In the genomic region with DNA sequence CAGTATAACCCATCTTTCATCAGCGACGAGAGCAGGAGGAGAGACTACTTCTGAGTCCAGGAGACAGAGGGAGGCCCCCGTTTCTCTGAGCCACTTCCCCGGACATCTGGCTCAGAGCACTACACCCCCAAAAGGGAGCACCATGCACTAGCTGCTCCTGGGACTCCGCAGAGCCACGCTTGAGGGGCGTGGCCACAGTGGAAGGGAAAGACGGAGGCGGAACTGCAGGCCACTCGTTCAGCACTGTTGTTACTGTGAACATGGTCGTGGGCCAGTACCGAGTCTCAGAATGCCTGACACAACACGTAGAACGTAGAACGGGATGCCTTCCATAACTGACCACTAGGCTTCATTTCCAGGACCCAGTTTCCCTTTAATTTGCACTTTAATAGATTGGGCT, we compare ENCODE assay signal across 20 mouse cellular contexts. TPM values are rescaled to one million over a fixed set of nuclear protein-coding genes. Genes with fewer than 3 reads are reported as not detected.
A peak's percentile ranks its signal among the peaks of the same experiment; 100 is the strongest.
DNase-seq lines count a peak whose midpoint lies in the region; ATAC-seq and TF ChIP-seq lines count a peak whose summit lies in the region.
"Had no signal": no experiment of that assay in that cellular context is flagged by ENCODE, and none has a peak within 500 bp of the region (broad histone marks: within the 10 kb centered on the region; RNA-seq: fewer than 3 reads in every experiment).

No protein-coding gene starts in this region.

- H3K36me3 ChIP-seq in CH12.LX (replicated peaks in 1 of 2; ENCODE audit: control insufficient read depth in 1 of 2, insufficient read depth in 1 of 2, low read length in 1 of 2) = peaks cover 40 to 62% of the 10 kb centered on the region in 2 experiments
- no peaks in the 10 kb centered on the region; the same call in 1 of the 2 replicates for H3K36me3 ChIP-seq in stomach, embryonic 16.5 days (ENCODE audit: control insufficient read depth, insufficient read depth, low read length)
- H3K36me3 ChIP-seq: lung, embryonic 15.5 days; midbrain, embryonic 15.5 days; stomach, embryonic 15.5 days had no signal

- no peaks in the 10 kb centered on the region for H3K27me3 ChIP-seq in CH12.LX (replicated peaks)
- H3K27me3 ChIP-seq in stomach, embryonic 16.5 days (ENCODE audit: control insufficient read depth, insufficient read depth, low read length) = no peaks in the 10 kb centered on the region
- H3K27me3 ChIP-seq: lung, embryonic 15.5 days; midbrain, embryonic 15.5 days; stomach, embryonic 15.5 days had no signal

- in situ Hi-C loops in CH12.LX (cut with MboI; ENCODE audit: low pct_ligation_motif_present, low pct_unique_long_range_greater_than_20kb, low sequenced_read_pairs) = no loop called here

- DNase-seq in CH12.LX (ENCODE audit: extremely low read depth) = no peak
- peak; percentile 69 for DNase-seq in ES-CJ7 (ENCODE audit: low read depth, low spot score)
- peak; percentile 52 for DNase-seq in adrenal gland, postnatal 14 days
- DNase-seq in frontal cortex, postnatal 25 days (ENCODE audit: low spot score in 2 of 2) = no peak
- no peak for DNase-seq in ovary, postnatal 10 days (ENCODE audit: low spot score)
- no peak for DNase-seq in kidney, adult 9 months
- DNase-seq: cerebellum, adult 11-12 months; cerebellum, postnatal 25 days; heart, adult 11 months; kidney, adult 8-10 months; kidney, postnatal 4 days had no signal

- no peak for TF ChIP-seq RAD21 in CH12.LX (IDR thresholded peaks at IDR 0.05; ENCODE audit: low read depth, low read length)

- 0 out of 2 replicates have a peak, but pooled peaks have one; percentile 19 for ATAC-seq in stomach, embryonic 16.5 days (ENCODE audit: insufficient read depth, low FRiP score)
- ATAC-seq: forebrain, embryonic 14.5 days; hindbrain, postnatal 0 days; midbrain, embryonic 15.5 days had no signal

- 68% methylated on average over 15 of the region's 15 CpGs for WGBS in stomach, embryonic 16.5 days

- dilution Hi-C loops in CH12.LX (cut with MboI; ENCODE audit: extremely low pct_ligation_motif_present, extremely low pct_unique_long_range_greater_than_20kb, low sequenced_read_pairs) = no loop called here

- TF ChIP-seq CTCF in CH12.LX (conservative IDR thresholded peaks at IDR 0.05 in 1 of 2, IDR thresholded peaks at IDR 0.05 in 1 of 2; ENCODE audit: low read depth in 2 of 2, low read length in 2 of 2) = no peak

- TF ChIP-seq POLR2A in CH12.LX (IDR thresholded peaks at IDR 0.05; ENCODE audit: low read depth, low read length) = no peak

- no peak overlapping the region for H3K4me2 ChIP-seq in CH12.LX (ENCODE audit: insufficient read depth, low read depth, poor library complexity, severe bottlenecking)
- H3K4me2 ChIP-seq in stomach, embryonic 16.5 days (ENCODE audit: low read depth, low read length) = no peak overlapping the region
- H3K4me2 ChIP-seq: lung, embryonic 15.5 days; midbrain, embryonic 15.5 days; stomach, embryonic 15.5 days had no signal

- no peaks in the 10 kb centered on the region for H3K79me2 ChIP-seq in CH12.LX (replicated peaks; ENCODE audit: control insufficient read depth, extremely low read depth, insufficient read depth, poor library complexity, severe bottlenecking)

- H3K9me3 ChIP-seq in CH12.LX (replicated peaks; ENCODE audit: low read length) = no peaks in the 10 kb centered on the region
- H3K9me3 ChIP-seq in stomach, embryonic 16.5 days (replicated peaks; ENCODE audit: control insufficient read depth, low read length) = no peaks in the 10 kb centered on the region
- H3K9me3 ChIP-seq: embryonic facial prominence, embryonic 10.5 days; lung, embryonic 15.5 days; midbrain, embryonic 15.5 days; stomach, embryonic 15.5 days had no signal

- no peak overlapping the region for H3K9ac ChIP-seq in CH12.LX (ENCODE audit: insufficient read depth, low read depth)
- no peak overlapping the region for H3K9ac ChIP-seq in stomach, embryonic 16.5 days (ENCODE audit: low read length)
- H3K9ac ChIP-seq: lung, embryonic 15.5 days; midbrain, embryonic 15.5 days; stomach, embryonic 15.5 days had no signal

- H3K4me1 ChIP-seq in CH12.LX (ENCODE audit: control insufficient read depth in 1 of 2, insufficient read depth in 2 of 2) = peaks cover 21 to 61% of the 10 kb centered on the region in 2 experiments
- H3K4me1 ChIP-seq in stomach, embryonic 16.5 days (ENCODE audit: control insufficient read depth, insufficient read depth, low read length) = no peaks in the 10 kb centered on the region
- H3K4me1 ChIP-seq: lung, embryonic 15.5 days; stomach, embryonic 15.5 days had no signal

- no peak overlapping the region for H3K27ac ChIP-seq in CH12.LX (ENCODE audit: insufficient read depth, low read depth)
- no peak overlapping the region for H3K27ac ChIP-seq in stomach, embryonic 16.5 days (ENCODE audit: low read length)
- H3K27ac ChIP-seq: embryonic facial prominence, embryonic 10.5 days; hindbrain, postnatal 0 days; lung, embryonic 15.5 days; midbrain, embryonic 15.5 days; stomach, embryonic 15.5 days had no signal

- no peak overlapping the region for H3K4me3 ChIP-seq in CH12.LX (replicated peaks in 1 of 3; ENCODE audit: low read depth in 2 of 3, low read length in 2 of 3, poor library complexity in 1 of 3)
- H3K4me3 ChIP-seq in stomach, embryonic 16.5 days (replicated peaks; ENCODE audit: low read length) = no peak overlapping the region
- H3K4me3 ChIP-seq: embryonic facial prominence, embryonic 10.5 days; lung, embryonic 15.5 days; midbrain, embryonic 15.5 days; stomach, embryonic 15.5 days had no signal

- no peak for TF ChIP-seq EP300 in CH12.LX (IDR thresholded peaks at IDR 0.05; ENCODE audit: low read length)

TF ChIP-seq in CH12.LX, 34 proteins besides CTCF, POLR2A, EP300 and RAD21:
- TF ChIP-seq MAFK (IDR thresholded peaks at IDR 0.05; ENCODE audit: insufficient replicate concordance, low read length) (no peak), NELFE (IDR thresholded peaks at IDR 0.05; ENCODE audit: low read depth, low read length) (no peak), BHLHE40 (IDR thresholded peaks at IDR 0.05; ENCODE audit: low read depth, low read length) (no peak), POLR2AphosphoS2 (IDR thresholded peaks at IDR 0.05; ENCODE audit: low read depth, low read length) (0 out of 2 replicates have a peak, but pooled peaks have one; percentile 34)

RNA-seq across cellular contexts. Expression of gene Muc13, which starts 27.1 kb away (rescaled TPM):
- not detected in 2 replicates for total RNA-seq in CH12.LX (2012; rRNA removed)
- total RNA-seq in CH12.LX (2014; rRNA removed) = not detected in 2 replicates
- not detected in 2 replicates for polyA plus RNA-seq in CH12.LX (2012; ENCODE audit: insufficient read length, low read depth)
- 0.22 TPM in 1 of 2 replicates, not detected in the other for total RNA-seq in adrenal gland, postnatal 14 days (2021)
- 31.5 and 37.0 TPM in 2 replicates for polyA plus RNA-seq in stomach, embryonic 16.5 days (2015; fragmentation: Nextera tagmentation; extraction: Ambion mirVana)
- total RNA-seq: hindbrain, postnatal 0 days; left cerebral cortex, postnatal 10 days had no signal
- polyA plus RNA-seq: forebrain, embryonic 14.5 days; heart, embryonic 14.5 days had no signal

Comparison
In these comparisons a context has a peak if more than half of its experiments do, and no peak if none do; other contexts are left out.
1. DNase-seq: peak in ES-CJ7 (single experiment) and adrenal gland, postnatal 14 days (single experiment); none in CH12.LX (single experiment), frontal cortex, postnatal 25 days (0 of 2), ovary, postnatal 10 days (single experiment) and kidney, adult 9 months (single experiment).